Mouse (Mus musculus): ENCODE results near the gene Hmbs. TPM values are rescaled to one million over a fixed set of nuclear protein-coding genes. Genes with fewer than 3 reads are reported as not detected.

Hmbs gene
- total RNA-seq, 2 experiments from 2014 or later: 18.1 to 19.7 TPM

- peak in 1 of 2 experiments; percentile 40 for DNase-seq (ENCODE audit: low spot score in 2 of 2)
Measured at GRCm38 (mm10) chr9:44292490-44292889, 51.5 kb downstream of the Hmbs start.

- no peak for DNase-seq (ENCODE audit: low spot score in 2 of 2)
Measured at GRCm38 (mm10) chr9:44288959-44289291, 55.1 kb downstream of the Hmbs start.

DNA sequence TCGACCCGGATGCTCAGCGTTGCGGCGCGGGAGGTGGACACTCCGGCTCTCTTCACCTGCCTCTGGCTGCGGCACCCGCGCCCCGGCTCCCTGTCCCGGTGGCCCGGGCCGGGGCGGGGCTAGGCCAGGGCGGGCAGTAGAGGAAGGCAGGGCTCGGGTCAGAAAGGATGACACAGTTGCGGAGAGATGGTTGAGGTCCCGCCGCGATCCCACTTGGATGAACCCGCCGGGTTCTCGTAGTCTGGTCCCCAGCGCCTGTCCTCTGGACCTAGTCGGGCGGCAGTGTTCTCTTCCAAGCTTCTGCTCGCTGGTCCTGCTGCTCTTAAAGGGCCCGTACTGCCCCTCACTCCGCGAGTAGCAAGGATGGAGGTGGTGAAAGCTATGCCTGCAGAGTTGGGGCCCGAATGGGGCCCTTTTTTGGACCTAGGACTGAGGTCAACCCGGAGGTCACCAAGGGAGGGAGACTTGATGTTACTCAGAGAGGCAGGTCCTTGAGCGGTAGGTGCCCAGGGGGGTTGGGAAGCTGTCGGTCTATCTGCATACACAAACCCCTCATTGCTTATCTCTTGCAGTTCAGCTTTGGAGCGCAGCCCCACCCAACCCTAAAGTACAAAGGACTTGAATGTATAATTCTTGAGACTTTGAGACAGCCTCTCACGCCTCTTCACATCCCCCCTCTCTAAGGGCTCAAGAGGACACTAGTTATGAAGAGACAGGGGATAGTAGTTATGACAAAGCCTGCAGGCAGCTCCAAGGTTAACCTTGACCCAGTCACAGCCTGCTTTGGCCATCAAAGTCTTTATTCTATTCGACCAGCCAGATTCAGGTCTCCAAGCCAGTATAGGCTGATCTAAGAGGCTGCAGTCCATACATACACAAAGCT lies 55.7 kb downstream of the Hmbs start, which contains the start of gene Abcg4:
TSS of gene Abcg4 (minus strand) at position 540 of the 883 bp plus-strand sequence.
- peak; percentile 39 to 54 for DNase-seq (ENCODE audit: low spot score in 2 of 2)

DNA sequence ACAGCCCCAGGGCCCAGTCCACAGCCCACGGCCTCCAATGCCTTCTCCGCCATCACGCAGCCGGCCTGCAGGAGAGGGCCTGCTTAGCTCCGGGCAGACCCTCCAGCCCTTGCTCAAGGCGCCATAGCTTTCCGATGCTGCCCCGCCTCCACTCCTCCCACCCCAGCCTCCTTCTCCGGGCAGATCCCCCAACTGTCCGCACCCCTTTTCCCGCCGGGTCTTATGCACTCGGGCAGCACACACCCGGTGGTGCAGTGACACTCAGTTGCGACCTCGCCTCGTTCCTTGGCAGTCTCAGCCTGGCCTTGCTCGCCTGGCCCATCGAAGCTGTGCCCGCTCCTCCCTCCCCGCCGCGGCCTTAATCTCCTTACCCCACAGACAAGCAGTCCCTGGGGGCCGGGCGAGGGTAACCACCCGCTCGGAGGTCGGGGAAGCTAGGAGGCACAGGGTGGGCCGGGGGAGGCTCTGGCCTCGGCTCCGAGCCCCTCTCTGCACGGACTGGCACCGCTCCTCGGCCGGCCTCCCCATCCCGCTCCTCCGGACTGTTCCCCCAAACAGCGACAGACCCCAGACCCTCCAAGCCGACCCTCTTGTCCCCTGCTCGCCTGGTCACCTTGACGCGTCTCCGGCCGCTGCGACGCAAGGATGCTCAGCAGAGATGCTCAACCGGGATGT lies 56.5 kb downstream of the Hmbs start:
- peak in 1 of 2 experiments; percentile 38 for DNase-seq (ENCODE audit: low spot score in 2 of 2)

- no peak for DNase-seq (ENCODE audit: low spot score in 2 of 2)
Measured at GRCm38 (mm10) chr9:44287003-44287400, 57.0 kb downstream of the Hmbs start.

Small RNA genes lying within 50 kb of the gene (microRNA-seq; reads per million reads assigned to microRNA genes)
- gene Gm44335: 0 reads per million in 2 experiments

Other genes starting within 250 kb of the Hmbs start
- under 1 TPM in 1 of 2 experiments, not detected in 1; 0.16 TPM for gene Mfrp, start 242.5 kb downstream of the Hmbs start, total RNA-seq (2021)
- gene C1qtnf5, start 237.0 kb downstream of the Hmbs start, total RNA-seq (2021): 10 to 100 TPM; 18.1 to 23.2 TPM
- under 1 TPM; 0.14 to 0.42 TPM for gene Gm49380, start 230.7 kb downstream of the Hmbs start, total RNA-seq (2021)
- 10 to 100 TPM; 28.7 to 31.9 TPM for gene Rnf26, start 230.7 kb downstream of the Hmbs start, total RNA-seq (2021)
- gene Mcam, start 209.8 kb downstream of the Hmbs start, total RNA-seq (2021): 10 to 100 TPM in 1 of 2 experiments, 1 to 10 TPM in 1; 8.7 to 10.3 TPM
- 10 to 100 TPM; 51.1 to 56.3 TPM for gene Cbl, start 110.2 kb downstream of the Hmbs start, total RNA-seq (2021)
- 1 to 10 TPM in 1 of 2 experiments, not detected in 1; 1.8 TPM for gene Ccdc153, start 103.6 kb downstream of the Hmbs start, total RNA-seq (2021)
- under 1 TPM; 0.75 to 0.81 TPM for gene Pdzd3, start 92.8 kb downstream of the Hmbs start, total RNA-seq (2021)
- 10 to 100 TPM in 1 of 2 experiments, 1 to 10 TPM in 1; 9.0 to 10.4 TPM for gene Nlrx1, start 75.6 kb downstream of the Hmbs start, total RNA-seq (2021)
- 10 to 100 TPM; 56.0 to 63.2 TPM for gene Abcg4, start 55.6 kb downstream of the Hmbs start, total RNA-seq (2021)
- 10 to 100 TPM; 29.1 to 36.1 TPM for gene Hinfp, start 38.6 kb downstream of the Hmbs start, total RNA-seq (2021)
- 100 to 1,000 TPM; 188 to 207 TPM for gene C2cd2l, start 23.9 kb downstream of the Hmbs start, total RNA-seq (2021)
- 10 to 100 TPM; 13.4 to 16.3 TPM for gene Dpagt1, start 18.2 kb downstream of the Hmbs start, total RNA-seq (2021)
- gene H2afx, start 9.5 kb downstream of the Hmbs start, total RNA-seq (2021): 10 to 100 TPM; 51.3 to 54.1 TPM
- 10 to 100 TPM; 55.6 to 56.8 TPM for gene Vps11, start 17.4 kb upstream of the Hmbs start, total RNA-seq (2021)
- gene Hyou1, start 35.3 kb upstream of the Hmbs start, total RNA-seq (2021): 100 to 1,000 TPM; 137 to 138 TPM
- gene Slc37a4, start 52.6 kb upstream of the Hmbs start, total RNA-seq (2021): 10 to 100 TPM; 24.5 to 31.8 TPM
- 100 to 1,000 TPM; 755 to 756 TPM for gene Rps25, start 62.9 kb upstream of the Hmbs start, total RNA-seq (2021)
- gene Trappc4, start 63.4 kb upstream of the Hmbs start, total RNA-seq (2021): 10 to 100 TPM; 70.6 to 71.0 TPM
- 10 to 100 TPM; 18.9 to 19.0 TPM for gene Ccdc84, start 74.3 kb upstream of the Hmbs start, total RNA-seq (2021)
- gene Foxr1, start 96.9 kb upstream of the Hmbs start, total RNA-seq (2021): not detected
- not detected for gene Upk2, start 110.7 kb upstream of the Hmbs start, total RNA-seq (2021)
- 10 to 100 TPM; 59.1 to 62.5 TPM for gene Bcl9l, start 138.6 kb upstream of the Hmbs start, total RNA-seq (2021)
- gene Cxcr5, start 217.6 kb upstream of the Hmbs start, total RNA-seq (2021): not detected

Measured in left cerebral cortex, adult 18-20 months (tissue).